Mouse (Mus musculus) erythroblast, embryonic 14.5 days (primary cell): ENCODE results near the gene Eno2. TPM values are rescaled to one million over a fixed set of nuclear protein-coding genes. Genes with fewer than 3 reads are reported as not detected.
"Not testable (repeated sequence)": the region's sequence is repeated elsewhere in the genome, so short reads cannot be mapped to it uniquely, and the experiment has no call there.

Source experiments
- H3K27me3 ChIP-seq: 2 replicates; pipeline ENCODE4 v1.6.1; 2012; ENCODE audit warnings: inconsistent platforms; ENCODE audit not compliant: control insufficient read depth
- H3K36me3 ChIP-seq: 2 replicates; pipeline ENCODE4 v1.6.1; 2012; ENCODE audit warnings: mild to moderate bottlenecking, inconsistent platforms; ENCODE audit not compliant: control insufficient read depth
- H3K4me1 ChIP-seq: 2 replicates; pipeline ENCODE4 v1.6.1; 2012; ENCODE audit warnings: inconsistent platforms; ENCODE audit not compliant: control insufficient read depth
- H3K4me3 ChIP-seq: replicated peaks from 2 replicates; pipeline ENCODE3; 2012; ENCODE audit warnings: moderate library complexity, mild to moderate bottlenecking, inconsistent platforms
- H3K9me3 ChIP-seq: 2 replicates; pipeline ENCODE4 v1.6.1; 2012; ENCODE audit warnings: low read length, inconsistent platforms, mixed read lengths; ENCODE audit not compliant: control insufficient read depth
- GATA1 ChIP-seq: IDR thresholded peaks from 2 replicates; pipeline ENCODE4 v1.6.1; 2012; ENCODE audit warnings: low read length, inconsistent platforms, mixed read lengths
- TAL1 ChIP-seq: IDR thresholded peaks from 3 replicates; pipeline ENCODE4 v1.6.1; 2012; ENCODE audit warnings: low read length, inconsistent platforms, mixed read lengths
- polyA plus RNA-seq: library from polyadenylated mRNA; stranded (reverse); fragments of >175 nt; gene quantifications from 2 replicates; pipeline ENCODE4 v1.2.3, GENCODE M21; 2012

The Eno2 gene
- polyA plus RNA-seq, 1 experiment: not detected

DNA sequence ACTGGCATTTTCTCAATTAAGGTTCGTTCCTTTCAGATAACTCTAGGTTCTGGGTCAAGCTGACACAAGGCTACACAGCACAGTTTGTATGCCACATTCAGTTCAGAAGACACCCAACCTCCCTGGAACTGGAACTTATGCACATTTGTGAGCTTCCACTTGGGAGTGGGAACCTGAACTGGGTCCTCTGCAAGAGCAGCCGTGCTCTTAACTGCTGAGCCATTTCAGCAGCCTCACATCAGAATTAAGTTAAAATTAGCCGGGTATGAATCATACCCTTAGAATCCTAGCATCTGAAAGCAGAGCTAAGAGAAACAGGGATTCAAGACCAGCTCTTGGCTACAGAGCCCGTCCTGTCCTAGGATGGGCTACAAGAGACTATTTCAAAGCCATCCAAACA lies 37.9 kb upstream of the Eno2 start:
- Histone ChIP-seq H3K27me3 (no peaks in the 10 kb centered on the region; the same call in 1 of the 2 replicates), H3K4me1 (peaks cover 61% of the 10 kb centered on the region), H3K36me3 (peaks cover 28% of the 10 kb centered on the region), H3K4me3 (no peak overlapping the region), H3K9me3 (no peaks in the 10 kb centered on the region)
- no peak for TF ChIP-seq TAL1
- TF ChIP-seq GATA1: no peak

DNA sequence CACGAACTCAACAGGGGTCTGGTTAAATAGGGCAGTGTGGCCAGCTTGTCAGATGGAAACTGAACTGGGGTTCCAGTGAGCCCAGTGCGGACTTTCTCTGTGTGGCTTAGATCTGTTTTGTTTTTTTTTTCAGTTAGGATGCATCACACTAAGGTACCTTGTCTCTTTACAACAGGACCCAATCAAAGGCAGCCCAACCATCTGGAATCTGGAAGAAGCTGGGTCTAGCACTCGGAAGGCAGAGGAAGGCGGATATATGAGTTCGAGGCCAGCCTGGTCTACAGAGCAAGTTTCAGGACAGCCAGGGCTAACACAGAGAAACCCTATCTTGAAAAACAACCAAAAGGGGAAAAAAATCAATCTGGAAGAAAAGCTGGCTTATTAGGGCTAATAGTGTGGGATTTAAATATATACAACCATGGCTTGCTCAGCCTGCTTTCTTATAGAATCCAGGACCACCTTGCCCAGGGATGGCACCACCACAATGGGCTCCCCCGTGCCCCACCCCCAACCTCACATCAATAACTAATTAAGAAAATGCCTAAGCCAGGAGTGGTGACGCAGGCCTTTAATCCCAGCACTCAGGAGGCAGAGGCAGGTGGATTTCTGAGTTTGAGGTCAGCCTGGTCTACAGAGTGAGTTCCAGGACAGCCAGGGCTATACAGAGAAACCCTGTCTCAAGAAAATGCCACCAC lies 37.1 kb upstream of the Eno2 start:
- TF ChIP-seq GATA1: no peak
- TF ChIP-seq TAL1: no peak
- Histone ChIP-seq H3K9me3 (no peaks in the 10 kb centered on the region), H3K4me3 (peak overlapping the region; percentile 64), H3K27me3 (no peaks in the 10 kb centered on the region; the same call in 1 of the 2 replicates), H3K4me1 (peaks cover 54% of the 10 kb centered on the region), H3K36me3 (peaks cover 20% of the 10 kb centered on the region)

DNA sequence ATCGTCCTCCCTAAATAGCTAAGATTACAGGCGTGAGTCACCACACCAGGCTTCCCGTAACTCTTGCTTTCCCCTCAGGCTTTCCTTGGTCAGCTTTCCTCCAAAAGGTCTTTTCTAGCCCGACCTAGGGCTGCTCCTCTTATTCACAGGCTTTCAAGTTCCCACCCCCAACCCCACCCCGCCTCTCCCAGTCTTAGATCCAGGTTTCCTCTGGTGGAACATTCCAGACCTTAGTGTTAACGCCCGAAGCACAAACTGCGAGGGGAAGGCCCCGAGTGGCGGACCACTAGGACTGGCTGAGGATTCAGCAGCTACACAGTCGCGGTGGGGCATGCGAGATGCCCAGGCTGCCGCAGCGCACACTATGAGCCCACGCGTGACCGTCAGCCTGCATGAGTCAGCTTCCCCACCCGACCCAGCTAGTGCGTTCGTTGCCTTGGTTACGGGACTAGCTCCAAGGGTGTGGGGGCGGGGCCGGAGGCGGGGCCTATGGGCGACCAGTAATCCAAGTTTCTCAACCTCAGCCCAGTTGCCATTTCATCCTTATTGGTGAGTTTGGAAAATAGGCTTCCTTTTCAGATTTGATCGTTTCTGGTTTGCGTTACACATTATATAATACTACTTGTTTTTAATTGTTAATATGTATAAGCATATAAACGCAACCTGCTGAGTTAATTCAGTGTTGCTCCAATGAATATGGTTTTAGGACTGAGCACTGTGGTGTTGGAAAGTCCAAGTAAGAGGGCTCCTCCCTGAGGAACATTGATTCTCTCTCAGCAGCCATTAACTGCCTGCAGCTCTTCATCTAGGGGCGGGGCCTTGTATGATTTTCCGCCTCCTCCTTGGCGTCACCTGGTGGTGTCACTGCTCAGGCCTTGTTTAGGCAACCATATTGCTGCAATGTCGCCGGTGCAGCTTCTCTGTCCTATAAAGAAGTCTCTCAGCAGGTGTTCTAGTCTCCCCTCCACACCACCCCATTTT lies 36.2 kb upstream of the Eno2 start:
- H3K36me3 ChIP-seq: peaks cover 10% of the 10 kb centered on the region
- TF ChIP-seq TAL1: no peak
- no peak for TF ChIP-seq GATA1
- H3K4me1 ChIP-seq: peaks cover 47% of the 10 kb centered on the region
- H3K4me3 ChIP-seq: peak overlapping the region; percentile 64
- H3K9me3 ChIP-seq: no peaks in the 10 kb centered on the region
- no peaks in the 10 kb centered on the region; the same call in 1 of the 2 replicates for H3K27me3 ChIP-seq

DNA sequence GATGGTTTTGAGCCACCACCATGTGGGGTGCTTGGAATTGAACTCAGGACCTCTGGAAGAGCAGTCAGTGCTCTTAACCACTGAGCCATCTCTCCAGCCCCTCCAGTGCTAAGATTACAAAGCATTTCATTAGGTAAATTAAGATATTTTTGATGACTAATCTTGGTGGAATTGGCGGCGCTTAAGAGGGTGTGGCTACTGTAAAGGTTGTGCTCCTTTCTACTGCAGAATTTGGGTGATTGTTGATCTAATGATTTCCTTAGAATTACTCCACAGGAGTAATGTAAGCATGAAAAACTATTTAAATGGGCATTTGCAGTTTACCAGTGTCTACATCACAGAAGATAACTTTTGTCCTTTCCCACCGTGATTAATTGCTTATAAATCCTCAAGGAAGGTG lies 34.9 kb upstream of the Eno2 start:
- no peaks in the 10 kb centered on the region for H3K36me3 ChIP-seq
- TF ChIP-seq TAL1 (no peak), GATA1 (no peak)
- peaks cover 38% of the 10 kb centered on the region for H3K4me1 ChIP-seq
- H3K9me3 ChIP-seq: no peaks in the 10 kb centered on the region
- no peaks in the 10 kb centered on the region; the same call in 1 of the 2 replicates for H3K27me3 ChIP-seq
- H3K4me3 ChIP-seq: no peak overlapping the region

DNA sequence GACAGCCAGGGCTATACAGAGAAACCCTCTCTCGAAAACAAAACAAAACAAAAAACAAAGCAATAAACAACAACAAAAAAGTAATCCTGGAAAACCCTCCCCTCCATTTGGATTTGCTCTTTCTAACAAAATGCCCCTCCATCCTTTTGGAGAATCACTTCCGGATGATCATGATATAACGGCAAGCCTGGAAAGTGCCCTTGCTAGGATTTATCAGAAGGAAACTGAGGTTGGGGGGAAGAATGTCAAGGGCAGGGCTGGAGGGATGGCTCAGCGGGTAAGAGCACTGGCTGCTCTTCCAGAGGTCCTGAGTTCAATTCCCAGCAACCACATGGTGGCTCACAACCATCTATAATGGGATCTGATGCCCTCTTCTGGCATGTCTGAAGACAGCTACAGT lies 34.2 kb upstream of the Eno2 start:
- not testable (repeated sequence) for H3K36me3 ChIP-seq, H3K27me3 ChIP-seq, H3K4me3 ChIP-seq, H3K9me3 ChIP-seq
- peaks cover 31% of the 10 kb centered on the region for H3K4me1 ChIP-seq

DNA sequence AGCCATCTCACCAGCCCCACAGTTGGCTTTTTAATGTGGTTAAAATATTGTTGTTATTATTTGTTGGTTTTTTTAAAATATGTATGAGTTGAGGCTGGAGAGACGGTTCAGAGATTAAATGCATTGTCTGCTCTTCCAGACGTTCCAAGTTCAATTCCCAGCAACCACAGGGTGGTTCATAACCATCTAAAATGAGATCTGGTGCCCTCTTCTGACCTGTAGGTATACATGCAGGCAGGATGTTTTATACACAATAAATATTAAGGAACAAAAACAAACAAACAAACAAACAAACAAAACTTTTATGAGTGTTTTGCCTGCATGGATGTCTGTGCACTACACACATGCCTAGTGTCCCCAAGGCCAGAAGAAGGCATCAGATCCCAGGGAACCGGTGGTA lies 33.6 kb upstream of the Eno2 start:
- H3K4me1 ChIP-seq: peaks cover 25% of the 10 kb centered on the region
- H3K36me3 ChIP-seq: no peaks in the 10 kb centered on the region
- no peaks in the 10 kb centered on the region; the same call in 1 of the 2 replicates for H3K27me3 ChIP-seq
- H3K4me3 ChIP-seq: no peak overlapping the region
- no peak for TF ChIP-seq TAL1
- no peak for TF ChIP-seq GATA1
- H3K9me3 ChIP-seq: no peaks in the 10 kb centered on the region

DNA sequence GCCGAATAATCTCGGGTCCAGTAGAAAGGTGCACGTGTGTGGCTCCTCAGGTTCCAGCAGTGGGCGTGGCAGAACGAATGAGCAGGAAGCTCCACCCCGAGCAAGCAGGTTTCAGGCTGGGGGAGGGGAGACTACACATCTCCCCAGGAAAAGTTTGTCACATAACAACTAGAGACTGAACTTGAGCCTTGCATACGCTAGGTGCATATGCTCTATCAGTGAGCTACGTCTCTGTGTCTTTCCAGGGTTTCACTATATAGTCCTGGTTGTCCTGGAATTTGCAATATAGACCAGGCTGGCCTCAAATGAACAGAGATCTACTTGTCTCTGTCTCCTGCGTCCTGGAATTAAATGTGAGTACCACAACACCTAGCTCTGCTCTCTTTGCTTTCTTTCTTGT lies 32.9 kb upstream of the Eno2 start:
- not testable (repeated sequence) for H3K9me3 ChIP-seq, H3K4me3 ChIP-seq, H3K36me3 ChIP-seq, H3K27me3 ChIP-seq
- H3K4me1 ChIP-seq: peaks cover 21% of the 10 kb centered on the region

DNA sequence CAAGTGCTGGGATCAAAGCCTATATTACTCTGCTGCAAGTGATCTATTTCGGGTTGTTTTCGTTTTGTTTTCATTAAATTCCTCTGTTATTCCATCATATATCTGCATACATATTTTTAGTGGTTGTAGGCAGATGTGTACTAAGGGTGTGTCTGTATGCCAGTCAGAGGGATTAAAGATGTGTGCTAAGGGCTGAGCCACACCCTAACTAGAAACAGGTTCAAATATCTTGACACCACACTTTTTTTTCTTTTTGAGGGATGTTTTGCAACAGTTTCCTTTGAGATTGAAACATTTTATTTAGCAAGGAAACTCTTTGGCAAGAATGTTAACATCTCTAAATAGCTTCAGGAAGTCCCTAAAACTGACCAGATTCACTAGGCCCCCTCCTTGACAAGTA lies 26.7 kb upstream of the Eno2 start:
- no peaks in the 10 kb centered on the region for H3K36me3 ChIP-seq
- no peaks in the 10 kb centered on the region; the same call in 1 of the 2 replicates for H3K27me3 ChIP-seq
- no peaks in the 10 kb centered on the region for H3K4me1 ChIP-seq
- TF ChIP-seq GATA1 (no peak), TAL1 (no peak)
- no peak overlapping the region for H3K4me3 ChIP-seq
- H3K9me3 ChIP-seq: no peaks in the 10 kb centered on the region

DNA sequence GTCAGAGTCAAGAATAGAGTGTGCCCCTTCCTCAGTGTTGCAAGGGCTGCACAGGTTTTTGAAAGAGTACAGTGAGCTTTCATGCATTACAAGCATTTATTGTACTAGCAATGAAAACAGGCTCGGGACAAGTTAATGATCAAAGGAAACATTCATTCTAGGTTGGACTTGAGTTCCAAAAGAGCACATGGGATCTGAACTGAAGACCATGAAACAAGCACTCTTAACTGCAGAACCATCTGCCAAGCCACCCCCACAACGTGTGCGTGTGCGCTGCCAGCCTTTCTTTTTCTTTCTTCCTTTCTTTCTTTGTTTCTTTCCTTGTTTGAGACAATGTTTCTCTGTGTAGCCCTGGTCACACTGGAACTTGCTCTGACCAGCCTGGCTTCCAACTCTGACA lies 26.3 kb upstream of the Eno2 start:
- Histone ChIP-seq H3K4me1 (no peaks in the 10 kb centered on the region), H3K9me3 (no peaks in the 10 kb centered on the region), H3K27me3 (no peaks in the 10 kb centered on the region; the same call in 1 of the 2 replicates), H3K36me3 (no peaks in the 10 kb centered on the region), H3K4me3 (no peak overlapping the region)
- no peak for TF ChIP-seq GATA1
- TF ChIP-seq TAL1: no peak

DNA sequence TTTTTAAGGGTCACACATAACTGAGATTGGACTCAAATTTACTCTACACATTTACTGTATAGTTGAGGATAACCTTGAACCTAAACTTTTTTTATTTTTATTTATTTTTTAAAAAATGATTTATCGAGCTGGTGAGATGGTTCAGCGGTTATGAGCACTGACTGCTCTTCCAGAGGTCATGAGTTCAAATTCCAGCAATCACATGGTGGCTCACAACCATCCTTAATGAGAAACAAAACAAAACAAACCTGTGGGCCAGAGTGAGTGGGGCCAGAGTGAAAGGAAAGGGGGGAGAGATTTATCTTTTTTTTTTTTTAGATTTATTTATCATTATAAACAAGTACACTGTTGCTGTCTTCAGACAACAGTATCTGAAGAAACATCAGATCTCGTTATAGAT lies 22.4 kb upstream of the Eno2 start:
- H3K4me3 ChIP-seq: no peak overlapping the region
- H3K9me3 ChIP-seq: no peaks in the 10 kb centered on the region
- no peaks in the 10 kb centered on the region; the same call in 1 of the 2 replicates for H3K27me3 ChIP-seq
- TF ChIP-seq TAL1 (no peak), GATA1 (no peak)
- no peaks in the 10 kb centered on the region for H3K4me1 ChIP-seq
- no peaks in the 10 kb centered on the region for H3K36me3 ChIP-seq
